Mouse (Mus musculus): ENCODE measurements around the gene 9530053A07Rik. TPM values are rescaled to one million over a fixed set of nuclear protein-coding genes. Genes with fewer than 3 reads are reported as not detected.
"Not testable (repeated sequence)": the region's sequence is repeated elsewhere in the genome, so short reads cannot be mapped to it uniquely, and the experiment has no call there.

Gene 9530053A07Rik
- 0.16 TPM in 1 of 2 replicates, not detected in the other for total RNA-seq (2014; rRNA removed)
- polyA plus RNA-seq (2015; fragmentation: Nextera tagmentation; extraction: Ambion mirVana), result 0.05 and 0.06 TPM in 2 replicates

DNA sequence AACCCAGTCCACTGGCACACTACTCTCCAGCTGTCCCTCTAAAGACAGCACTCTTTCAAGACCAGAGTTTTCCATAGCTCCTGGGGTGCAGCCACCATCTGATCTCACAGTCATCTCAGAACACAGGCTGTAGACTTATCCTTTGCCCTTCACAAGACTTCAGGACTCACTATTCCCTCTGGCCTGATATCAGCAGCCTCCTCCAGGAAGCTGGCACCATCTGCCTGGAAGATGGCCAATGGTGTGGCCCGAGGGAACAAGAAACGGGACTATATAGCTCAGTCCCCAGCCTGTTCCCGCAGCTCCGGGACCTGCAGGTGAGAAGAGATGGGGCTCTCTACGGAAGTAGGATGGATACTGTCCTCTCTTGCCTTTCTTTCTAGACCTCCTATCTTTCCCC, at the start of gene 9530053A07Rik:
Gene 9530053A07Rik (plus strand): TSS at position 301 of the 400 bp plus-strand sequence.
- DNase-seq (ENCODE audit: low spot score) (no peak), ATAC-seq (ENCODE audit: low FRiP score) (no peak)
- no peak within 1 kb of the TSS for H3K9ac ChIP-seq (replicated peaks; ENCODE audit: low read length, poor library complexity, severe bottlenecking)
- no peak within 1 kb of the TSS for H3K4me3 ChIP-seq (ENCODE audit: low read depth, low read length)
- H3K27me3 ChIP-seq (ENCODE audit: insufficient read depth, low read length), result no peaks in the 10 kb centered on the region
- H3K36me3 ChIP-seq (ENCODE audit: insufficient read depth, low read length), result no peaks in the 10 kb centered on the region
- no peaks in the 10 kb centered on the region for H3K9me3 ChIP-seq (ENCODE audit: low read length)
- TF ChIP-seq CTCF (IDR thresholded peaks at IDR 0.05), result no peak
- no peak within 1 kb of the TSS for H3K4me2 ChIP-seq (ENCODE audit: low read depth, low read length, poor library complexity, severe bottlenecking)
- WGBS, result 78% methylated on average over 5 of the region's 5 CpGs
- H3K4me1 ChIP-seq (ENCODE audit: insufficient read depth, low read length), result no peaks in the 10 kb centered on the region
- H3K27ac ChIP-seq (ENCODE audit: low read depth, low read length), result no peak within 1 kb of the TSS

DNA sequence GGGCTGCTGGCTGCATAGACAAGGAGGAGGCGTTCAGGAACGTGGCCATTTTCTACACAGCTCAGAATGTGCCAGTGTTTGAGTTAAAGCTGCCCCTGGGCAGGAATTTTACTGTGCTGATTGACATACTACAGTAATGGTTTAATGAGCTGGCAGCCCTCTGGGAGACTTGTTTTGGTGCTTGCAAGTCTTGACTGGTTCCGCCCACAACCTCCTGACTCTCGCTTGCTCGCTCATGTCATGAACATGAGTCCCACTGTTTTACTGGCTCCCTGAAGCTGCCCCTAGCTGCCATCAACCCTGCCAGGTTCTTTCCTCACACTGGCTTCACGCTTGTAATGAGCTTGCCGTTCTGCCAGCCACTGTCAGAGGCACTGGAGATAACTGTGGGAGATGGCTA, 45.1 kb upstream of the 9530053A07Rik start:
- no peak overlapping the region for H3K4me2 ChIP-seq (ENCODE audit: low read depth, low read length, poor library complexity, severe bottlenecking)
- no peaks in the 10 kb centered on the region for H3K27me3 ChIP-seq (ENCODE audit: insufficient read depth, low read length)
- no peaks in the 10 kb centered on the region for H3K36me3 ChIP-seq (ENCODE audit: insufficient read depth, low read length)
- 69% methylated on average over 7 of the region's 7 CpGs for WGBS
- DNase-seq (ENCODE audit: low spot score), result peak; percentile 24
- no peak overlapping the region for H3K27ac ChIP-seq (ENCODE audit: low read depth, low read length)
- no peak for TF ChIP-seq CTCF (IDR thresholded peaks at IDR 0.05)
- H3K4me1 ChIP-seq (ENCODE audit: insufficient read depth, low read length), result no peaks in the 10 kb centered on the region
- H3K9me3 ChIP-seq (ENCODE audit: low read length), result no peaks in the 10 kb centered on the region
- no peak overlapping the region for H3K4me3 ChIP-seq (ENCODE audit: low read depth, low read length)
- ATAC-seq (ENCODE audit: low FRiP score), result no peak
- H3K9ac ChIP-seq (replicated peaks; ENCODE audit: low read length, poor library complexity, severe bottlenecking), result no peak overlapping the region

DNA sequence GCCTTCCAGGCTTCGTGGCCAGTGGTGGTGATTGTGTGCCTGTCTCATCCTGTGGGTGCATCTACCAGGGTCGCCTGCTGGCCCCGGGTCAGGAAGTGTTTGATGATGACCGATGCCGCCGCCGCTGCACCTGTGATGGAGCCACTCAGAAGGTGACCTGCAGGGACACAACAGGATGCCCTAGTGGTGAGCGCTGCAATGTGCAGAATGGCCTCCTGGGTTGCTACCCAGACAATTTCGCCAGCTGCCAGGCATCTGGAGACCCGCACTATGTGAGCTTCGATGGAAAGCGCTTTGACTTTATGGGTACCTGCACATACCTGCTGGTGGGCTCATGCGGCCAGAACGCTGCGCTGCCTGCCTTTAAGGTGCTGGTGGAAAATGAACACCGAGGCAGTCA, 43.0 kb upstream of the 9530053A07Rik start:
- no peaks in the 10 kb centered on the region for H3K9me3 ChIP-seq (ENCODE audit: low read length)
- WGBS, result 79% methylated on average over 16 of the region's 16 CpGs

DNA sequence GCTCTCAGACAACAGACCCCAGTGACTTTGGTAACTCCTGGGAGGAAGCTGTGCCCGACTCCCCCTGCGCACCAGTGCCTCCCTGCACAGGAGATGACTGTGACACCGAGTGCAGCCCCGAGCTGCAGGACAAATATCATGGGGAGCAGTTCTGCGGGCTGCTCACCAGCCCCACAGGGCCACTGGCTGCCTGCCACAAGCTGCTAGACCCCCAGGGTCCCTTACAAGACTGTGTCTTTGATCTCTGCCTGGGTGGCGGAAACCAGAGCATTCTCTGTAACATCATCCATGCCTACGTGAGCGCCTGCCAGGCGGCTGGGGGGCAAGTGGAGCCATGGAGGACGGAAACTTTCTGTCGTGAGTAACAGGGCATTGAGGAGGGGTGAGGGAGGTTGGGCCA, 35.7 kb upstream of the 9530053A07Rik start:
- no peak overlapping the region for H3K9ac ChIP-seq (replicated peaks; ENCODE audit: low read length, poor library complexity, severe bottlenecking)
- H3K27ac ChIP-seq (ENCODE audit: low read depth, low read length), result no peak overlapping the region
- no peak for TF ChIP-seq CTCF (IDR thresholded peaks at IDR 0.05)
- H3K4me1 ChIP-seq (ENCODE audit: insufficient read depth, low read length), result no peaks in the 10 kb centered on the region
- DNase-seq (ENCODE audit: low spot score) (no peak), ATAC-seq (ENCODE audit: low FRiP score) (no peak)
- no peaks in the 10 kb centered on the region for H3K36me3 ChIP-seq (ENCODE audit: insufficient read depth, low read length)
- H3K9me3 ChIP-seq (ENCODE audit: low read length), result no peaks in the 10 kb centered on the region
- no peaks in the 10 kb centered on the region for H3K27me3 ChIP-seq (ENCODE audit: insufficient read depth, low read length)
- no peak overlapping the region for H3K4me3 ChIP-seq (ENCODE audit: low read depth, low read length)
- H3K4me2 ChIP-seq (ENCODE audit: low read depth, low read length, poor library complexity, severe bottlenecking), result no peak overlapping the region
- WGBS, result 43% methylated on average over 11 of the region's 11 CpGs

More for the DNA sequence above, 43.0 kb upstream of the 9530053A07Rik start:
- Histone ChIP-seq H3K4me2 (ENCODE audit: low read depth, low read length, poor library complexity, severe bottlenecking) (no peak overlapping the region), H3K27me3 (ENCODE audit: insufficient read depth, low read length) (no peaks in the 10 kb centered on the region), H3K9ac (replicated peaks; ENCODE audit: low read length, poor library complexity, severe bottlenecking) (no peak overlapping the region), H3K27ac (ENCODE audit: low read depth, low read length) (no peak overlapping the region), H3K36me3 (ENCODE audit: insufficient read depth, low read length) (no peaks in the 10 kb centered on the region), H3K4me1 (ENCODE audit: insufficient read depth, low read length) (no peaks in the 10 kb centered on the region), H3K4me3 (ENCODE audit: low read depth, low read length) (no peak overlapping the region)
- ATAC-seq (ENCODE audit: low FRiP score) (no peak), DNase-seq (ENCODE audit: low spot score) (no peak)
- no peak for TF ChIP-seq CTCF (IDR thresholded peaks at IDR 0.05)

DNA sequence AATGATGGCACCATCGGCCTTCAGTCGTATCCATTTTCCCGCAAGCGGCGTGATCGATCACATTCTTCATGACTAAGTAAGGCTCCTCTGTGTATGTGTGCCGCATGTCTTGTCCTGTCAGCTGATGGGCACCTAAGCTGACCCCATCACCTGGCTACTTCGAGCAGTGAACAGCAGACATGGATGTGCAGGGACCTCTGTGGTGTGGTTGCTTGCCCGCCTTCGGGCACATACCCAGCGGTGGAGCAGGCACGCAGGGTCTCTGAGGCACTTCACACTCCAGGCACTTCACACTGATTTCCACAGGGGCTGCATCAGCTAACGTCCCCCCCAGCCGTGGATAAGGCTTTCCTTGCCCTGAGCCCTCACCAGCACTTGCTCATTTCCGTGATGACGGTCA, 30.2 kb upstream of the 9530053A07Rik start:
- Histone ChIP-seq H3K4me3 (ENCODE audit: low read depth, low read length) (no peak overlapping the region), H3K27ac (ENCODE audit: low read depth, low read length) (no peak overlapping the region), H3K4me1 (ENCODE audit: insufficient read depth, low read length) (no peaks in the 10 kb centered on the region), H3K9ac (replicated peaks; ENCODE audit: low read length, poor library complexity, severe bottlenecking) (no peak overlapping the region), H3K4me2 (ENCODE audit: low read depth, low read length, poor library complexity, severe bottlenecking) (no peak overlapping the region), H3K36me3 (ENCODE audit: insufficient read depth, low read length) (no peaks in the 10 kb centered on the region), H3K27me3 (ENCODE audit: insufficient read depth, low read length) (no peaks in the 10 kb centered on the region), H3K9me3 (ENCODE audit: low read length) (peaks cover 6% of the 10 kb centered on the region; the same call in 1 of the 2 replicates)
- ATAC-seq (ENCODE audit: low FRiP score) (no peak), DNase-seq (ENCODE audit: low spot score) (no peak)
- WGBS, result 93% methylated on average over 16 of the region's 16 CpGs
- no peak for TF ChIP-seq CTCF (IDR thresholded peaks at IDR 0.05)

DNA sequence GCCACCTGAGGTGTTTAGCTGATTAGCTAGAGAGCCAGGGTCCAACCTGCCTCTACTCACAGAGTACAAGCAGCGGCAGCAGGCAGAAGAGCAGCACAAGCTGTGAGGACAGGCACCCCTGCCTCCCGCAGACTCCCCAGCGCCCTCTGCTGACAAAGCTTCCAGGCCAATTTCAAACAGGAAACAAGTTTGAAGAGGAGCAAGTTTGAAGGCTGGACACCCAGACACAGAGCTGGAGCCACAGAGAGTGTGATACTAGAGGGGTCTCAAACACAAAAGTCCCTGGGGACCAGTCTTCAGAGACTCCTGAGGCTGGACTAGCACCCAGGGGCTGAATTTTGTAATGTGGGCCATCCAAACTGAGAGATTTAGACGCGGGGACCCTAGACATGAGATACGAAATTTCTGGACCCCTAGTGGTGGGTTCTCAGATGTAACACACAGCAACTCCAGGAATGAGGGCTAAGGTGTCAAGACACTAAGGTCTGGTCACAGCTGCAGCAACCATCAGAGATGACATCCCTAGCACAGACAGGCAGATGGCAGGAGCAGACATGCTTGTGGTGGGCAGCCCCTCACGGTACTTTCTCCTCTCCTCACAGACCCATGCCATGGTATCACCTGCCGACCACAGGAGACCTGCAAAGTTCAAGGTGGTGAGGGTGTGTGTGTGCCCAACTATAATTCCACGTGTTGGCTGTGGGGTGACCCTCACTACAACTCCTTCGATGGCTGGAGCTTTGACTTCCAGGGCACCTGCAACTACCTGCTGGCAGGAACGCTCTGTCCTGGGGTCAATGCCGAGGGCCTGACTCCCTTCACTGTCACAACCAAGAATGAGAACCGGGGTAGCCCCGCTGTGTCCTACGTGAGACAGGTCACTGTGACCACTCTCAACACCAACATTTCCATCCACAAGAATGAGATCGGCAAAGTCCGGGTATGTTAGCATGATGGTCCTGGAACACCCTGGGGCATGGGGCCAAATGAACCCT, 28.4 kb upstream of the 9530053A07Rik start:
- H3K4me2 ChIP-seq (ENCODE audit: low read depth, low read length, poor library complexity, severe bottlenecking), result no peak overlapping the region
- 70% methylated on average over 17 of the region's 17 CpGs for WGBS
- no peak overlapping the region for H3K9ac ChIP-seq (replicated peaks; ENCODE audit: low read length, poor library complexity, severe bottlenecking)
- no peak overlapping the region for H3K27ac ChIP-seq (ENCODE audit: low read depth, low read length)
- peaks cover 6% of the 10 kb centered on the region; the same call in 1 of the 2 replicates for H3K9me3 ChIP-seq (ENCODE audit: low read length)
- DNase-seq (ENCODE audit: low spot score) (no peak), ATAC-seq (ENCODE audit: low FRiP score) (no peak)
- no peak; the same call in 1 of the 2 replicates for TF ChIP-seq CTCF (IDR thresholded peaks at IDR 0.05)
- H3K27me3 ChIP-seq (ENCODE audit: insufficient read depth, low read length), result no peaks in the 10 kb centered on the region
- H3K4me1 ChIP-seq (ENCODE audit: insufficient read depth, low read length), result no peaks in the 10 kb centered on the region
- no peaks in the 10 kb centered on the region for H3K36me3 ChIP-seq (ENCODE audit: insufficient read depth, low read length)
- no peak overlapping the region for H3K4me3 ChIP-seq (ENCODE audit: low read depth, low read length)

DNA sequence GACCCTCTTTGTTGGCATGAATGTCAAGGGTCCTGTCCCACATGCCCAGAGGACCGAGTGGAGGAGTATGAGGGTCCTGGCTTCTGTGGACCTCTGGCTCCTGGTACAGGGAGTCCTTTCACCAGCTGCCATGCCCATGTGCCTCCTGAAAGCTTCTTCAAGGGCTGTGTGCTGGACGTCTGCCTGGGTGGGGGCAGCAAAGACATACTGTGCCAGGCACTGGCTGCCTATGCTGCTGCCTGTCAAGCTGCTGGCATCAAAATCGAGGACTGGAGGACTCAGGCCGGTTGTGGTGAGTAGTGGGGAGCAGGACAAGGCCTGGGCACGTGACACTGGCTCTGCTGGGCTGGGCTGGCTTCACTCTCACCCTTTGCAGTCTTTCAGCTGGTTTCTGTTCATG, 26.3 kb upstream of the 9530053A07Rik start:
- peak; percentile 35 for DNase-seq (ENCODE audit: low spot score)
- not testable (repeated sequence) for H3K27me3 ChIP-seq (ENCODE audit: insufficient read depth, low read length); H3K36me3 ChIP-seq (ENCODE audit: insufficient read depth, low read length); H3K27ac ChIP-seq (ENCODE audit: low read depth, low read length); H3K4me3 ChIP-seq (ENCODE audit: low read depth, low read length); H3K4me2 ChIP-seq (ENCODE audit: low read depth, low read length, poor library complexity, severe bottlenecking); H3K9ac ChIP-seq (replicated peaks; ENCODE audit: low read length, poor library complexity, severe bottlenecking); H3K4me1 ChIP-seq (ENCODE audit: insufficient read depth, low read length); H3K9me3 ChIP-seq (ENCODE audit: low read length)
- WGBS, result 52% methylated on average over 4 of the region's 5 CpGs
- ATAC-seq (ENCODE audit: low FRiP score), result 0 out of 2 replicates have a peak, but pooled peaks have one; percentile 27

All from midbrain, postnatal 0 days (tissue).